ENCODE assay signal across 14 mouse cellular contexts in genomic region chr5:49329023-49329422, GRCm38 (mm10).
"Had no signal": no experiment of that assay in that cellular context is flagged by ENCODE, and none has a peak within 500 bp of the region (broad histone marks: within the 10 kb centered on the region; RNA-seq: fewer than 3 reads in every experiment).

No protein-coding gene starts in this region.

- H3K27me3 ChIP-seq: neural tube, embryonic 12.5 days had no signal

- H3K27ac ChIP-seq: hindbrain, embryonic 14.5 days; left cerebral cortex, adult 2 months; limb, embryonic 10.5 days; midbrain, embryonic 10.5 days; neural tube, embryonic 12.5 days had no signal

- H3K36me3 ChIP-seq: limb, embryonic 10.5 days; midbrain, embryonic 10.5 days; neural tube, embryonic 12.5 days had no signal

- H3K9me3 ChIP-seq: limb, embryonic 10.5 days; midbrain, embryonic 10.5 days; neural tube, embryonic 12.5 days had no signal

- H3K9ac ChIP-seq: hindbrain, embryonic 14.5 days; lung, embryonic 14.5 days; neural tube, embryonic 12.5 days had no signal

- H3K4me1 ChIP-seq: limb, embryonic 10.5 days; neural tube, embryonic 12.5 days had no signal

- H3K4me3 ChIP-seq: left cerebral cortex, adult 2 months; limb, embryonic 10.5 days; midbrain, embryonic 10.5 days; myocyte; neural tube, embryonic 12.5 days had no signal

- DNase-seq: kidney, adult 18-20 months; kidney, postnatal 14 days; lung, embryonic 14.5 days; lung, postnatal 10 days; lung, postnatal 4 days; midbrain, embryonic 14.5 days; right cerebral cortex, postnatal 4 days; thymus, postnatal 25 days had no signal

- H3K4me2 ChIP-seq: hindbrain, embryonic 14.5 days; lung, embryonic 14.5 days; neural tube, embryonic 12.5 days had no signal
